Comparison of ENCODE assay signal across 8 mouse cellular contexts in the genomic region with DNA sequence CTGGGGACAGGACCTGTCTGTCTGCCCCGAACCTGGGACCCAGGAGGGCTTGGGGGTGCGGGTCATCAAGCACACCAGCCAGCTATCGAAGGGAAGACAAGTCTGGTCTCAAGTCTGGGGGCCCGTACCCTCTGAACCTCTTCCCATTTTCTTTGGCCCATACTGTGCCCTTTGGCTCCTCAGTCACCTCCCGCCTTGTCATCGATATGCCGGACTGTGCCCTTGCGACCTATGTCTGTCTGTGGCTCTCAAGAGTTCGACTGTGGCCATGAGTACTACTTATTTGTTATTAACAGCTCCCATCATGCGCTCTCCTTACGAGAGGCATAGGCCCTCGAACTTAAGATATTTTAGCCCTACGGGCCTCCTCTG. TPM values are rescaled to one million over a fixed set of nuclear protein-coding genes. Genes with fewer than 3 reads are reported as not detected.
A peak's percentile ranks its signal among the peaks of the same experiment; 100 is the strongest.
DNase-seq lines count a peak whose midpoint lies in the region; ATAC-seq and TF ChIP-seq lines count a peak whose summit lies in the region.

No protein-coding gene starts in this region.

- no peak for ATAC-seq in heart, embryonic 16.5 days (replicated peaks; ENCODE audit: extremely low read depth, insufficient read depth, low FRiP score)
- no peak for ATAC-seq in inflammation-experienced regulatory T-cells, adult 6 months
- ATAC-seq in CD4-positive, CD25-positive, alpha-beta regulatory T cell, adult 4 months: no peak

- H3K4me1 ChIP-seq in ES-Bruce4 (ENCODE audit: control insufficient read depth, insufficient read depth, low read length): no peaks in the 10 kb centered on the region
- peaks cover 6% of the 10 kb centered on the region for H3K4me1 ChIP-seq in heart, embryonic 16.5 days (ENCODE audit: control insufficient read depth, insufficient read depth, low read length)

- 9% methylated on average over 13 of the region's 13 CpGs for WGBS in heart, embryonic 16.5 days

- no peaks in the 10 kb centered on the region for H3K27me3 ChIP-seq in ES-Bruce4 (ENCODE audit: control insufficient read depth, insufficient read depth, low read length, poor library complexity, severe bottlenecking)
- no peaks in the 10 kb centered on the region for H3K27me3 ChIP-seq in heart, embryonic 16.5 days (ENCODE audit: control insufficient read depth, insufficient read depth, low read length)

- intact Hi-C loops in heart, postnatal 25 days (cut with DNase I): loop anchor here (2.0 to 5.0 kb wide), 3 partner anchors 45 to 94 kb away; partner anchors contain the start of genes Atn1, Gm45234 and Grcc10

- peak overlapping the region; percentile 60 for H3K9ac ChIP-seq in ES-Bruce4 (ENCODE audit: low read depth, poor library complexity, severe bottlenecking)
- H3K9ac ChIP-seq in heart, embryonic 16.5 days (ENCODE audit: low read length): peak overlapping the region; percentile 74

- H3K9me3 ChIP-seq in ES-Bruce4 (replicated peaks; ENCODE audit: control insufficient read depth, insufficient read depth, low read length, poor library complexity, severe bottlenecking): no peaks in the 10 kb centered on the region
- no peaks in the 10 kb centered on the region for H3K9me3 ChIP-seq in heart, embryonic 16.5 days (replicated peaks; ENCODE audit: control insufficient read depth, low read length)

- TF ChIP-seq CTCF in ES-Bruce4 (IDR thresholded peaks at IDR 0.05; ENCODE audit: low read depth, low read length): no peak

- peak overlapping the region; percentile 81 for H3K4me2 ChIP-seq in heart, embryonic 16.5 days (ENCODE audit: low read depth, low read length)

- H3K4me3 ChIP-seq in ES-Bruce4 (ENCODE audit: low read depth, low read length): peak overlapping the region; percentile 92
- H3K4me3 ChIP-seq in heart, embryonic 16.5 days (ENCODE audit: low read length): peak overlapping the region; percentile 76

- TF ChIP-seq EP300 in ES-Bruce4 (IDR thresholded peaks at IDR 0.05; ENCODE audit: insufficient read depth, low read depth, low read length): no peak

- DNase-seq in heart, adult 8-10 months (ENCODE audit: low spot score): peak; percentile 19
- DNase-seq in heart, postnatal 25 days (ENCODE audit: low spot score): no peak
- peak; percentile 17 for DNase-seq in lung, postnatal 14 days
- DNase-seq in urinary bladder, postnatal 14 days (ENCODE audit: low spot score): no peak

- no peaks in the 10 kb centered on the region for H3K36me3 ChIP-seq in ES-Bruce4 (ENCODE audit: control insufficient read depth, insufficient read depth, low read length, poor library complexity, severe bottlenecking)
- no peaks in the 10 kb centered on the region for H3K36me3 ChIP-seq in heart, embryonic 16.5 days (ENCODE audit: control insufficient read depth, insufficient read depth)

- no peak for TF ChIP-seq POLR2A in ES-Bruce4 (IDR thresholded peaks at IDR 0.05; ENCODE audit: insufficient read depth, low read length)

- no peak overlapping the region; the same call in 1 of the 2 replicates for H3K27ac ChIP-seq in ES-Bruce4 (ENCODE audit: insufficient read depth, low read length)
- H3K27ac ChIP-seq in heart, embryonic 16.5 days (ENCODE audit: low read length): peak overlapping the region; percentile 79

RNA-seq across cellular contexts. Expression of gene Lpcat3, which starts 0.6 kb away (rescaled TPM):
- 10 to 100 TPM; 38.8 to 39.9 (median 39.1) TPM for total RNA-seq in heart, adult 8-10 months (2022)
- total RNA-seq in heart, postnatal 25 days (2021): 10 to 100 TPM; 39.6 to 43.9 TPM
- 69.3 and 73.8 TPM in 2 replicates for polyA plus RNA-seq in ES-Bruce4 (2011; ENCODE audit: insufficient read depth, insufficient read length, low read depth, missing spikeins)
- 50.1 and 54.2 TPM in 2 replicates for polyA plus RNA-seq in heart, embryonic 16.5 days (2015; fragmentation: Nextera tagmentation; extraction: Ambion mirVana)
- 10 to 100 TPM; 20.3 to 27.2 (median 24.9) TPM for polyA plus RNA-seq in inflammation-experienced regulatory T-cells, adult 6 months (2017; shearing (Covaris generic))
- 10 to 100 TPM; 33.5 to 35.0 TPM for polyA plus RNA-seq in CD4-positive, CD25-positive, alpha-beta regulatory T cell, adult 4 months (2017; shearing (Covaris generic))

RNA-seq across cellular contexts. Expression of gene C1s2, which starts 27.5 kb away (rescaled TPM):
- total RNA-seq in heart, adult 8-10 months (2022): under 1 TPM; 0.28 to 0.65 (median 0.48) TPM
- total RNA-seq in heart, postnatal 25 days (2021): under 1 TPM; 0.48 to 0.62 TPM
- 0.49 TPM in 1 of 2 replicates, not detected in the other for polyA plus RNA-seq in ES-Bruce4 (2011; ENCODE audit: insufficient read depth, insufficient read length, low read depth, missing spikeins)
- polyA plus RNA-seq in heart, embryonic 16.5 days (2015; fragmentation: Nextera tagmentation; extraction: Ambion mirVana): 0.05 and 0.06 TPM in 2 replicates
- not detected for polyA plus RNA-seq in inflammation-experienced regulatory T-cells, adult 6 months (2017; shearing (Covaris generic))
- not detected for polyA plus RNA-seq in CD4-positive, CD25-positive, alpha-beta regulatory T cell, adult 4 months (2017; shearing (Covaris generic))

RNA-seq across cellular contexts. Expression of gene Emg1, which starts 48.6 kb away (rescaled TPM):
- 10 to 100 TPM; 64.4 to 81.5 (median 73.0) TPM for total RNA-seq in heart, adult 8-10 months (2022)
- 10 to 100 TPM; 72.5 to 75.1 TPM for total RNA-seq in heart, postnatal 25 days (2021)
- 118 TPM in 2 replicates for polyA plus RNA-seq in ES-Bruce4 (2011; ENCODE audit: insufficient read depth, insufficient read length, low read depth, missing spikeins)
- polyA plus RNA-seq in heart, embryonic 16.5 days (2015; fragmentation: Nextera tagmentation; extraction: Ambion mirVana): 125 and 133 TPM in 2 replicates
- 100 to 1,000 TPM; 373 to 490 (median 480) TPM for polyA plus RNA-seq in inflammation-experienced regulatory T-cells, adult 6 months (2017; shearing (Covaris generic))
- polyA plus RNA-seq in CD4-positive, CD25-positive, alpha-beta regulatory T cell, adult 4 months (2017; shearing (Covaris generic)): 100 to 1,000 TPM; 465 to 483 TPM

RNA-seq across cellular contexts. Expression of gene Phb2, which starts 48.7 kb away (rescaled TPM):
- total RNA-seq in heart, adult 8-10 months (2022): 100 to 1,000 TPM; 251 to 296 (median 279) TPM
- 100 to 1,000 TPM; 322 to 323 TPM for total RNA-seq in heart, postnatal 25 days (2021)
- polyA plus RNA-seq in ES-Bruce4 (2011; ENCODE audit: insufficient read depth, insufficient read length, low read depth, missing spikeins): 329 and 331 TPM in 2 replicates
- polyA plus RNA-seq in heart, embryonic 16.5 days (2015; fragmentation: Nextera tagmentation; extraction: Ambion mirVana): 347 and 355 TPM in 2 replicates
- polyA plus RNA-seq in inflammation-experienced regulatory T-cells, adult 6 months (2017; shearing (Covaris generic)): 10 to 100 TPM; 60.8 to 70.7 (median 70.0) TPM
- polyA plus RNA-seq in CD4-positive, CD25-positive, alpha-beta regulatory T cell, adult 4 months (2017; shearing (Covaris generic)): 10 to 100 TPM; 56.1 to 59.9 TPM

Comparison
In these comparisons a context has a peak if more than half of its experiments do, and no peak if none do; other contexts are left out.
1. DNase-seq: peak in heart, adult 8-10 months (single experiment) and lung, postnatal 14 days (single experiment); none in heart, postnatal 25 days (single experiment) and urinary bladder, postnatal 14 days (single experiment).